Mouse (Mus musculus) gastrocnemius, adult 2 months (tissue): ENCODE results near the gene Itga11. TPM values are rescaled to one million over a fixed set of nuclear protein-coding genes. Genes with fewer than 3 reads are reported as not detected.
A peak's percentile ranks its signal among the peaks of the same experiment; 100 is the strongest.

Source experiments
- DNase-seq: peaks from one replicate; pipeline ENCODE4 v3.0.0; 2022
- H3K27ac ChIP-seq: fragments of 200-600 bp; 2 replicates; pipeline ENCODE4 v1.8.1; 2022; ENCODE audit warnings: mild to moderate bottlenecking
- H3K4me3 ChIP-seq: fragments of 200-600 bp; 2 replicates; pipeline ENCODE4 v1.8.1; 2022; ENCODE audit warnings: mild to moderate bottlenecking, moderate library complexity
- CTCF ChIP-seq: fragments of 200-600 bp; IDR thresholded peaks from 2 replicates; pipeline ENCODE4 v1.8.1; 2022; ENCODE audit warnings: antibody characterized with exemption, mild to moderate bottlenecking, moderate library complexity
- intact Hi-C: fragments of 180-260 bp; cut with DNase I; formaldehyde crosslinking; loops from one replicate; pipeline ENCODE4 v1.15.1; 2025
- total RNA-seq, 2 experiments: library from RNA; stranded (reverse); gene quantifications; 2 replicates each; pipeline ENCODE4 v1.2.3; 2021

Itga11 gene
- total RNA-seq, 2 experiments from 2014 or later, result 3.2 to 5.1 TPM

DNA sequence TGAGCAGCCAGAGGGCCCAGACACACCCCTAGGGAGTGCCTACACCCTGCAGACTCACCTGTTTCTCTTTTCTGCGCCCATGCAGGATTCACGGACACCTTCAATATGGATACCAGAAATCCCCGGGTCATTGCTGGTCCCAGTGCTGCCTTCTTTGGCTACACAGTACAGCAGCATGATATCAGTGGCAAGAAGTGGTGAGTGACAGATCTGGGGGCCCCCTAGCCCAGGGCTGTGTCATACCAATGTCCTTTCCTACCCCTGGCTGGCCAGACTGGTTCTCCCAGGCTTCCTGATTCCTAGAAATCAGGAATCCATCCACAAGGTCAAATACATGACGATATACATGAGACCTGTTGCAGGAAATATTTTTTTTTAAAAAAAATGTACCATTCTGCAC is 19.2 kb downstream of the Itga11 start:
- intact Hi-C loops, result no loop called here
- Histone ChIP-seq H3K27ac (no peak overlapping the region), H3K4me3 (no peak overlapping the region)
- TF ChIP-seq CTCF, result no peak
- DNase-seq, result no peak

DNA sequence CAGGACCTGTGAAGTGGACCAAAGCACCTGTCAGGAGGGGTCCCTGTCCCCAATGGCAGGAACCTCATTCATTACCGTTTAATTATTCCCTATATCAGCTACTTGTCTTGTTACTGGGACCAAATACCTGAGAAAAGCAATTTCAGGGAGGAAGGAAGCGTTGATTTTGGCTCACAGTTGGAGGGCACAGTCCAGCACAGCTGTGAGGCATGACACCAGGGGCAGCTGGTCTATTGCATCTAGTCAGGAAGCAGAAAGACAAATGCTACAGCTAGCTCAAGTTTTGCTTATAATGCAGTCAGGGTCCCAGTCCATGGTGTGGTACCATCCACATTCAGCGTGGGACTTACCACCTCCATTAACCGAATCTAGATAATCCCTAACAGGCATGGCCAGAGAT is 29.6 kb downstream of the Itga11 start:
- no peak for DNase-seq
- no peak overlapping the region for H3K27ac ChIP-seq
- H3K4me3 ChIP-seq, result no peak overlapping the region
- TF ChIP-seq CTCF, result no peak
- intact Hi-C loops, result no loop called here

- TF ChIP-seq CTCF, result no peak
- no peak overlapping the region for H3K4me3 ChIP-seq
- DNase-seq, result peak; percentile 13
- intact Hi-C loops, result no loop called here
- no peak overlapping the region for H3K27ac ChIP-seq
Measured at GRCm38 (mm10) chr9:62707870-62708269, 30.2 kb downstream of the Itga11 start.

GRCm38 (mm10) chr9:62709983-62710382 is 32.4 kb downstream of the Itga11 start:
- intact Hi-C loops, result no loop called here
- Histone ChIP-seq H3K4me3 (no peak overlapping the region), H3K27ac (no peak overlapping the region)
- no peak for TF ChIP-seq CTCF
- no peak for DNase-seq

DNA sequence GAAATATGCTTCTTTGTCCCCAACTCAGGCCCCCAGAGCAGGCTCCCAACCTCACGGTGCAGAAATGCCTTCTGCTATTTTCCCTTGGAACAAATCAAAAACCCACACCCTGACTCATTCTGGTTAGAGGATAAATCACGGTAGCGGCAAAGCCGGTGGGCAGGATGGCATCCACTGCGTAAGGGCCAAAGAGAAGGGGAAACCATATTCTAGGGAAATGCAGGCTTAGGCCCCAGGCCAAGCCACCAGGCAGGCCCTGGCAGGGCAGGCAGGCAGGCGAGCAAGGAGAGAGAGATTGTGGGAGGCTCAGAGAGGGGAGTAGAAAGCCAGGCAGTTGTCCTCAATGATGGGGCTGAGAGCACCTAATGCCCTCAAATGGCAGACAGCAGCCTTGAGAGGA is 34.7 kb downstream of the Itga11 start:
- Histone ChIP-seq H3K27ac (no peak overlapping the region), H3K4me3 (no peak overlapping the region)
- DNase-seq, result no peak
- intact Hi-C loops, result no loop called here
- TF ChIP-seq CTCF, result no peak

- Histone ChIP-seq H3K4me3 (no peak overlapping the region), H3K27ac (no peak overlapping the region)
- no peak for TF ChIP-seq CTCF
- intact Hi-C loops, result no loop called here
- no peak for DNase-seq
Measured at GRCm38 (mm10) chr9:62713040-62713439, 35.4 kb downstream of the Itga11 start.

- peak; percentile 28 for TF ChIP-seq CTCF
- DNase-seq, result no peak
- intact Hi-C loops, result no loop called here
- H3K27ac ChIP-seq, result no peak overlapping the region
- H3K4me3 ChIP-seq, result no peak overlapping the region
Measured at GRCm38 (mm10) chr9:62714336-62714735, 36.7 kb downstream of the Itga11 start.

DNA sequence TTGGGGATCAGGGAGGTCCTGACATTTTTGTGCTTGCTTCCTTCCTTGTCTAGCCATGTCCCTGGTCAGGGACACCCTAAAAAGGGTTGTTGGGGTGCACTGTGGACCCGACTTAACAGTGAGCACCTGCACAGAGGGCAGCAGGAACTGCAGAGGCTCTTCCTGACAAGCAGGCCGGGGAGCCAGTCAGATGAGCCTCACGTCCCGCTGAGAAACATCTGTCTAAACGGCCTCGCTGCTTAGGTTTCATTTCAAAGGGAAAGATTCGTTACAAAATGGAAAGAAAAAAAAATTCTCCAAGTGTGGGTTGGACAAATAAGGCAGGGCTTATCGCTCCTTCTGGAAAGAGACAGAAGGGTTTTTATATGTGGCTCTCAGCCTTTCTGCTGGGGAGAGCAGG is 40.4 kb downstream of the Itga11 start:
- no peak for TF ChIP-seq CTCF
- Histone ChIP-seq H3K4me3 (0 out of 2 replicates have a peak overlapping the region, but pooled peaks have one; percentile 20), H3K27ac (no peak overlapping the region; the same call in 1 of the 2 replicates)
- no peak for DNase-seq
- intact Hi-C loops, result no loop called here

- intact Hi-C loops, result no loop called here
Measured at GRCm38 (mm10) chr9:62721791-62722190, 44.2 kb downstream of the Itga11 start.

GRCm38 (mm10) chr9:62722716-62723115 is 45.1 kb downstream of the Itga11 start:
- no peak for TF ChIP-seq CTCF
- H3K27ac ChIP-seq, result no peak overlapping the region
- H3K4me3 ChIP-seq, result no peak overlapping the region
- no peak for DNase-seq
- intact Hi-C loops, result no loop called here

More at GRCm38 (mm10) chr9:62721791-62722190, 44.2 kb downstream of the Itga11 start:
- H3K27ac ChIP-seq, result no peak overlapping the region
- no peak overlapping the region for H3K4me3 ChIP-seq
- TF ChIP-seq CTCF, result no peak
- no peak for DNase-seq

GRCm38 (mm10) chr9:62724175-62724574 is 46.5 kb downstream of the Itga11 start:
- intact Hi-C loops, result no loop called here
- H3K4me3 ChIP-seq, result no peak overlapping the region
- DNase-seq, result no peak
- TF ChIP-seq CTCF, result no peak
- H3K27ac ChIP-seq, result no peak overlapping the region

GRCm38 (mm10) chr9:62725247-62725646 is 47.6 kb downstream of the Itga11 start:
- DNase-seq, result no peak
- intact Hi-C loops, result no loop called here
- Histone ChIP-seq H3K4me3 (no peak overlapping the region), H3K27ac (no peak overlapping the region)
- TF ChIP-seq CTCF, result no peak

GRCm38 (mm10) chr9:62726472-62726871 is 48.8 kb downstream of the Itga11 start:
- peak; percentile 47 for TF ChIP-seq CTCF
- H3K4me3 ChIP-seq, result no peak overlapping the region
- intact Hi-C loops, result no loop called here
- no peak for DNase-seq
- no peak overlapping the region for H3K27ac ChIP-seq

GRCm38 (mm10) chr9:62744558-62745275 is 67.1 kb downstream of the Itga11 start:
- Histone ChIP-seq H3K27ac (no peak overlapping the region), H3K4me3 (no peak overlapping the region)
- TF ChIP-seq CTCF, result peak; percentile 66
- intact Hi-C loops, result no loop called here
- no peak for DNase-seq
